Mouse (Mus musculus): Measurements from ENCODE around the gene Pla2r1.

DNA sequence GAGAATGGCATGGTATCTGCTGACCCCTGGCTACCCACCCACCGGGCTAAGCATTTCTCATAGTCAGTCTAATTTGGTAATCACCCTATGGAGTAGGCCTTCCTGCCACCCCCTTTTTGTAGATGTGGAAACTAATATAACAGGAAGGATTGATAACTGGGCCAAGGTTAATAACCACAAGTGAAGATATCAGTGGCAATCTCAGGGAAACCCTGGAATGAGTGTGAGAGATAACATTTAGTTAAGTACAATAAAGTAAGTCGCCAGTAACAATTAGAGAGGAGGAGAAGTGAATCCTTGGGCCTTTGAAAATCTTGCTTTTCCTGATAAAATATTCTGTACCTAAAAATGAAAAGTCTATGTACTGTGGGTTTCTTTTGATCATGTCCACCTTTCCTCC is 166.3 kb downstream of the Pla2r1 start:
- TF ChIP-seq CTCF (IDR thresholded peaks at IDR 0.05; ENCODE audit: low read depth) (no peak), EP300 (optimal IDR thresholded peaks at IDR 0.05) (no peak)

Measured in stomach, postnatal 0 days (tissue).